Mouse (Mus musculus): ENCODE measurements around the gene Calu. TPM values are rescaled to one million over a fixed set of nuclear protein-coding genes. Genes with fewer than 3 reads are reported as not detected.
A peak's percentile ranks its signal among the peaks of the same experiment; 100 is the strongest.
"Not testable (repeated sequence)": the region's sequence is repeated elsewhere in the genome, so short reads cannot be mapped to it uniquely, and the experiment has no call there.

Calu gene
- polyA plus RNA-seq, 1 experiment from 2014 or later, result 378 TPM

DNA sequence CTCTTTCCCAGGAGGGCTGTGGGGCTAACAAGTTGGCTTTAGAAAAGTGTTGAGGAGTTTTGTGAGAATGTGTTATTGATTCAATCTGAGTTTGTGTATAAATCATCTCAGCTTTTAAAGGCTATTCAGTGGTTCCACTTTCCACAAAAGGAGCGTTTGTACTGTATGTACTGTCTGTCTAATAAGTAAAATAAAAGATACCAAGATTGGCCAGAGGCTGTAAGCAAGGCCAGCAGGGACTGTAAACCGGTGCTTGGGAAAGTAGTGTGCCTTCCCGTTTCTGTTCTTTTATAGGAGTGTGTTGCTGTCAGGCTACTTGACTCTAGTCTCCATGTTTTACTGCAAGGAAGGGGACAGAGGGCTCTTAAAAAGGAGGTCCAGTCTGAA lies 15.3 kb downstream of the Calu start:
- no peak overlapping the region for H3K4me3 ChIP-seq
- H3K27me3 ChIP-seq, result no peaks in the 10 kb centered on the region
- ATAC-seq (ENCODE audit: insufficient number of reproducible peaks, insufficient read depth, low FRiP score, low TSS enrichment, low read depth), result no peak
- H3K9me3 ChIP-seq, result no peaks in the 10 kb centered on the region
- H3K4me1 ChIP-seq, result peaks cover 25% of the 10 kb centered on the region
- H3K4me2 ChIP-seq, result no peak overlapping the region
- H3K9ac ChIP-seq, result no peak overlapping the region
- peaks cover 54% of the 10 kb centered on the region for H3K36me3 ChIP-seq
- H3K27ac ChIP-seq, result peak overlapping the region; percentile 24; the same call in 1 of the 2 replicates
- WGBS, result 65% methylated on average over 3 of the region's 3 CpGs

DNA sequence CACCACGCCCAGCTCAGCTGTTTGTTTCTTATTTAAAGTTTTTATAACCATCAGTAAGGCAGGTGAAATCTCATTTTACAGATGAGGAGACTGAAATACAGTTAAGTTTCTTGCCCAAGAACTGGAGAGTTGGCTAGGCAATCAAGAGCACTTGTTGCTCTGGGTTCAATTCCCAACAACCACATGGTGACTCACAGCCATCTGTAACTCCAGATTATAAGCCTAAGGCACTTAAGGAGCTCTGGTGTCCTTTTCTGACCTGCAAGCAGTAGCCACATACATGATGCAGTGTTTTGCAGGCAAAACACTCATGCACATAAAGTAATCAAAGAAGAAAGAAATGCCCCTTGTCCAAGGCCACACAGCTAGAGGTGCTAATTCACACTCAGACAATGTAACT lies 17.4 kb downstream of the Calu start:
- Histone ChIP-seq H3K27me3 (no peaks in the 10 kb centered on the region), H3K9me3 (no peaks in the 10 kb centered on the region), H3K4me1 (peaks cover 21% of the 10 kb centered on the region), H3K36me3 (peaks cover 55% of the 10 kb centered on the region), H3K9ac (no peak overlapping the region), H3K27ac (no peak overlapping the region), H3K4me2 (no peak overlapping the region), H3K4me3 (no peak overlapping the region)
- no peak for ATAC-seq (ENCODE audit: insufficient number of reproducible peaks, insufficient read depth, low FRiP score, low TSS enrichment, low read depth)
- 97% methylated on average over 1 of the region's 1 CpGs for WGBS

DNA sequence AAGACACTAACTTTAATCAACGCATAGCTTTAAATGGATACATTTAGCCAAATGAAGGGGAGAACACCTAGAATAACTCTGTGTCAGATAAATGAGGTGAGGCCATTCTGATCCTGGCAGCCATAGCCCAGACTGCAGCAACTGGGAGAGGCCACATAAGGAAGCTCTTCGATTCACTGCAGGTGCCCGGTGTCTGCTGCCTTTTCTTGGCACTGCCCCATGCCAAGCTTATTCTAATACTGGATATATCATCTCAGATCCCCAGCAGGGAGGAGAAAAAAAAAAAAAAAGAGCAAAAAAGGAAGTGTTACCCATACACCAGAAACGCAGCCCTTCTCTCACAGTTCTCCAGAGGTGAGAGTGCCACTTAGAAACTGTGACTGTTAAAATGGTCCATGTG lies 29.5 kb downstream of the Calu start:
- 91% methylated on average over 4 of the region's 4 CpGs for WGBS
- H3K36me3 ChIP-seq, result peaks cover 75% of the 10 kb centered on the region
- no peaks in the 10 kb centered on the region for H3K4me1 ChIP-seq
- H3K4me2 ChIP-seq, result no peak overlapping the region
- ATAC-seq (ENCODE audit: insufficient number of reproducible peaks, insufficient read depth, low FRiP score, low TSS enrichment, low read depth), result no peak
- no peak overlapping the region for H3K4me3 ChIP-seq
- H3K9me3 ChIP-seq, result no peaks in the 10 kb centered on the region
- no peak overlapping the region for H3K27ac ChIP-seq
- no peaks in the 10 kb centered on the region for H3K27me3 ChIP-seq
- H3K9ac ChIP-seq, result no peak overlapping the region

DNA sequence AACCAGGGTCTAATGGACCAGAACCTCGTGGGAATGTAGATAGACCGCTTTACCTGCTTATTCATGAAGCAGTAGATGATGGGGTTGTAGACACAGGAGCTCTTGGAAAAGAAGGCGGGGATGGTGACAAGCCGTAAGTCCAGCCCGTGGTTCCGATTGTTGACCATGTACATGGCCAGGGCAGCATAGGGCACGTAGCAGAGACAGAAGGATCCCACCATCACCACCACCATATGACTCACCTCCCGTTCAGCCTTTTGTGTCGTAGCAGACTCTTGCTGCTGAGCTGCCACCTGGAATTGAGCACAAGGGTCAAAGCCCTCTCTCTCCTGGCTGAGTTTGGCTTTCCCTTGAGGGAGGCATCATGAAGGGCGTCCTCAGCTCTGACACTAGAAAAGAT lies 30.8 kb downstream of the Calu start:
- Histone ChIP-seq H3K4me2 (no peak overlapping the region), H3K36me3 (peaks cover 62% of the 10 kb centered on the region), H3K27ac (no peak overlapping the region), H3K27me3 (no peaks in the 10 kb centered on the region), H3K9ac (no peak overlapping the region), H3K9me3 (no peaks in the 10 kb centered on the region), H3K4me3 (no peak overlapping the region), H3K4me1 (no peaks in the 10 kb centered on the region)
- WGBS, result 96% methylated on average over 10 of the region's 10 CpGs
- ATAC-seq (ENCODE audit: insufficient number of reproducible peaks, insufficient read depth, low FRiP score, low TSS enrichment, low read depth), result no peak

DNA sequence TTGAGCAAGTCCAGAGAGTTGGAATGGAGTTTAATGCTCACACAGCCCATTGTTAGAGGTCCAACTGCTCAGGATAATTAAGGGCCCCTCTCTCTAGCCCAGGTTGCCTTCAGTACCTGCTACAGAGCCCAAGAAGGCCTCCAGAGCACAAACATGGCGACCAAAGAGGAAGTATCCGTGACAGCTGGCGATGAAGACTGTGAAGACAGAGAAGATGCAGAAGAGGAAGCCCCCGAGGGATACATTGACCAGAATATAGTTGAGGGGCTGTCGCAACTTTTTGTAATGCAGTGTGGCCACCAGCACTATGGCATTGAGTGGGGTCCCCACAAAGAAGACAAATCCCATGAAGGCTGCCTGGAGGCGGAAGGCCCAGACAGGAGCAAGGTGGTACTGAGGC lies 32.1 kb downstream of the Calu start:
- Histone ChIP-seq H3K27me3 (no peaks in the 10 kb centered on the region), H3K36me3 (peaks cover 50% of the 10 kb centered on the region), H3K9me3 (no peaks in the 10 kb centered on the region), H3K4me1 (no peaks in the 10 kb centered on the region), H3K4me3 (no peak overlapping the region), H3K9ac (no peak overlapping the region), H3K27ac (no peak overlapping the region), H3K4me2 (no peak overlapping the region)
- 97% methylated on average over 6 of the region's 6 CpGs for WGBS
- ATAC-seq (ENCODE audit: insufficient number of reproducible peaks, insufficient read depth, low FRiP score, low TSS enrichment, low read depth), result no peak

DNA sequence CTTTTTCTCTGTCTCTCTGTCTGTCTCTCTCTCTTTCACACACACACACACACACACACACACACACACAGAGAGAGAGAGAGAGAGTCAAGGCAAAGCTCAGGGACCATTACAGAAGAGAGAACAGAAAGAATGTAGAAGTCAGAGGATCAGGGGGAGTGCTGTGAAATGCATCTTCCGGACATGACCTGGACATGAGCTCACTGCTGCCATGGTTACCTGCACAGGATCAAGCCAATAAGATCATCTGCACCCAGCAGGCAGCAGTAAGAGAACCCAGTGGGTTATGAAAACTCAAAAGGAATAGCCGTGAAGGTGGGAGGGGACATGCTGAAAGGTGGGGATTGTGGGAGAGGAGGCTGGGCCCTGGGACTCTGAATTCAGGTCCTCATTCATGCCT lies 34.6 kb downstream of the Calu start:
- Histone ChIP-seq H3K4me1 (peaks cover 12% of the 10 kb centered on the region), H3K4me2 (no peak overlapping the region), H3K9ac (no peak overlapping the region), H3K27ac (no peak overlapping the region), H3K9me3 (no peaks in the 10 kb centered on the region), H3K36me3 (peaks cover 25% of the 10 kb centered on the region), H3K27me3 (no peaks in the 10 kb centered on the region), H3K4me3 (no peak overlapping the region)
- 41% methylated on average over 2 of the region's 2 CpGs for WGBS
- no peak for ATAC-seq (ENCODE audit: insufficient number of reproducible peaks, insufficient read depth, low FRiP score, low TSS enrichment, low read depth)

DNA sequence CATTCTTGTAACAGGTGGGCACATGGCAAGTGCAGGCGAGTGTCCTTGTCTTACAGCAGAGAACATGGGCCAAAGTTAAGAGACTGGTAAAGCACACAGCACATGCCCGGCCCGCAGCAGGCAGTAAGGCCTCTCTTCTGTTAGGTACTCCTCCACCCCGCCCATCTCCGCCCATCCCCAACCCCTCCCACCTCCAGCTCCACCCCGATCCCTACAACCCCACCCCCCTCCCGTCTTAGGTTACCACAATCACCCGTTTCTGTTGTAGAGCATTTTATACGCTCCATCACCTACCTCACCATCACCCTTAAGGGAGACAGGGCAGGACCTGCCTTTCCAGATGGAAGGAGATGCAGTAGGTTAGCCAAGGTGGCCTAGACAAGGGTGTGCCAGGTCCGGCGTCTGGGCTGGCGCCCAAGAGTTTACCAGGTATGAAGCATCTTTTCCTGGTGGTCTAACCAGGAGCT lies 40.2 kb downstream of the Calu start, which contains the start of gene Opn1sw:
Opn1sw (minus strand) TSS at position 417 of the 467 bp plus-strand sequence.
- peak within 1 kb of the TSS; percentile 42 for H3K4me3 ChIP-seq
- peaks cover 29% of the 10 kb centered on the region for H3K4me1 ChIP-seq
- H3K4me2 ChIP-seq, result peak within 1 kb of the TSS; percentile 58
- peak within 1 kb of the TSS; percentile 47; the same call in 1 of the 2 replicates for H3K9ac ChIP-seq
- H3K27me3 ChIP-seq, result 0 out of 2 replicates have a peak, but pooled peaks cover 3% of the 10 kb centered on the region
- 3% methylated on average over 12 of the region's 12 CpGs for WGBS
- H3K9me3 ChIP-seq, result no peaks in the 10 kb centered on the region
- no peaks in the 10 kb centered on the region for H3K36me3 ChIP-seq
- peak; percentile 56 for ATAC-seq (ENCODE audit: insufficient number of reproducible peaks, insufficient read depth, low FRiP score, low TSS enrichment, low read depth)
- peak within 1 kb of the TSS; percentile 66 for H3K27ac ChIP-seq

DNA sequence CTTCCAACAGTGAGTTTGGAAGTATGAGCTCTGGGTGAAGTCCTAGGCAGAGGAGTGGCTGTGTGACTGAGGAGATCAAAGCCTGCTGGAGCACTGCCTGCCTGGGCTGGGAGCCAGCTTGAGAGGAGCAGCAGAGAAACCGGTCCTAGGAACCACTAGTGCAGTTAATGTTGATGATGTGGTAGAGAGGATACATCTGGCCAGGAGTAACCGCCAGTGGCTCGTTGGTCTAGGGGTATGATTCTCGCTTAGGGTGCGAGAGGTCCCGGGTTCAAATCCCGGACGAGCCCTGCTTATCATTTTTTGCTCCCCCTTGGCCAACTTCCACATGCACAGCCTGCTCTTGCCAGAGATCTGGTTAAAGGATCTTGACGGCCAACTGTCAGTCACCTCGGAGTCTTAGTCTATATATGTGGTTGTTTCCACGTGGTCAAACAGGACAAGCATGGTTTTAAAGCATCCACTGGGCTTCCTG lies 40.8 kb downstream of the Calu start:
- H3K27ac ChIP-seq, result peak overlapping the region; percentile 66
- 0 out of 2 replicates have a peak, but pooled peaks cover 4% of the 10 kb centered on the region for H3K27me3 ChIP-seq
- no peaks in the 10 kb centered on the region for H3K9me3 ChIP-seq
- peak overlapping the region; percentile 58 for H3K4me2 ChIP-seq
- H3K4me3 ChIP-seq, result peak overlapping the region; percentile 42
- no peaks in the 10 kb centered on the region for H3K36me3 ChIP-seq
- 11% methylated on average over 11 of the region's 11 CpGs for WGBS
- peak; percentile 91 for ATAC-seq (ENCODE audit: insufficient number of reproducible peaks, insufficient read depth, low FRiP score, low TSS enrichment, low read depth)
- peak overlapping the region; percentile 47; the same call in 1 of the 2 replicates for H3K9ac ChIP-seq
- peaks cover 29% of the 10 kb centered on the region for H3K4me1 ChIP-seq

DNA sequence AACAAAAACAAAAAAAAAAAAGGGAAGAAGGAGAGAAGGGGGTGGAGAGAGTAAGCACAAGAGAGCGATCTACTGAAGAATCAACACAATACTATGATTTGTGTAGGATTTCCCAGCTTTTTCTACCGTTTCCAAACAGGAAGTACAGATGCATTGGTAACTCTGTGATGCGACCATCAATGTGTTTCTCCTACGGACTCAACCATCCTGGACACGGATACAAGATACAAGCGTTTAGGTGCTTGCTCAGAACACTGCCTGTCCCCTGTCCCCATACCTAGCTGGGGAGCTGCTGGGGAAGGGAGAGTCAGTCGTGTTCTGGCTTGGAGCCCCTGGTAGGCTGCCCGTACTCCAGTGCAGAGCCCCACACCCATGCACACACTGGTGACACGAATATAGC lies 41.6 kb downstream of the Calu start:
- Histone ChIP-seq H3K36me3 (no peaks in the 10 kb centered on the region), H3K27ac (no peak overlapping the region), H3K9ac (no peak overlapping the region), H3K4me2 (no peak overlapping the region), H3K4me3 (no peak overlapping the region), H3K4me1 (peaks cover 29% of the 10 kb centered on the region), H3K9me3 (no peaks in the 10 kb centered on the region), H3K27me3 (peaks cover 12% of the 10 kb centered on the region)
- 48% methylated on average over 9 of the region's 9 CpGs for WGBS
- no peak for ATAC-seq (ENCODE audit: insufficient number of reproducible peaks, insufficient read depth, low FRiP score, low TSS enrichment, low read depth)

DNA sequence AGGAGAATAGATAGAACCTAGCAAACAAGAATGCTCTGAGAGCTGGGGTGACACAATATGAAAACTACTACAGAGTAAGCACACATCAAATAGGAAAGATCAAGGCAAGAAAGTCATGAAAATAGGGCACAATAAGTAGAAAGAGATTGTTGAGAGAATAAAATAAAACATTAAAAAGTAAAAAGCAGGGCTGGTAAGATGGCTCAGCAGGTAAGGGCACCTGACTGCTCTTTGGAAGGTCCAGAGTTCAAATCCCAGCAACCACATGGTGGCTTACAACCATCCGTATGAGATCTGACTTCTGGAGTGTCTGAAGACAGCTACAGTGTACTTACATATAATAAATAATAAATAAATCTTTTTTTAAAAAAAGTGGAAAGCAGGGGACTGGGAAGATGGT lies 42.6 kb downstream of the Calu start:
- peaks cover 30% of the 10 kb centered on the region for H3K4me1 ChIP-seq
- H3K4me2 ChIP-seq; ATAC-seq (ENCODE audit: insufficient number of reproducible peaks, insufficient read depth, low FRiP score, low TSS enrichment, low read depth); H3K27ac ChIP-seq; H3K36me3 ChIP-seq; H3K4me3 ChIP-seq; H3K9me3 ChIP-seq; H3K9ac ChIP-seq: not testable (repeated sequence)
- 94% methylated on average over 1 of the region's 1 CpGs for WGBS
- H3K27me3 ChIP-seq, result peaks cover 23% of the 10 kb centered on the region

DNA sequence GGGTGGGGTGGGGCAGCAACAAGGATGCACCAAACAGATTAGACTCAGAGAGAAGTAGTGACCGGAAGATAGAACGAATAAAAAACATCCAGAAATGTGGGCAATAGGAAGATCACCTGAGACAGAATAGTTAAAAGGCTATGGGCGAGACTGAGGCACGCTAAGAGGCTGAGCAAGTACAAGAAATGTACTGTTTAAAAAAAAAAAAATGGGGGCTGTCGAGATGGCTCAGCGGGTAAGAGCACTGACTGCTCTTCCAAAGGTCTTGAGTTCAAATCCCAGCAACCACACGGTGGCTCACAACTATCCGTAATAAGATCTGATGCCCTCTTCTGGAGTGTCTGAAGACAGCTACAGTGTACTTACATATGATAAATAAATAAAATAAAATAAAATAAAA lies 43.4 kb downstream of the Calu start:
- not testable (repeated sequence) for H3K4me2 ChIP-seq; H3K4me3 ChIP-seq; H3K36me3 ChIP-seq; ATAC-seq (ENCODE audit: insufficient number of reproducible peaks, insufficient read depth, low FRiP score, low TSS enrichment, low read depth); H3K9me3 ChIP-seq; H3K9ac ChIP-seq; H3K27ac ChIP-seq
- 73% methylated on average over 8 of the region's 8 CpGs for WGBS
- peaks cover 32% of the 10 kb centered on the region for H3K4me1 ChIP-seq
- H3K27me3 ChIP-seq, result peaks cover 24% of the 10 kb centered on the region

DNA sequence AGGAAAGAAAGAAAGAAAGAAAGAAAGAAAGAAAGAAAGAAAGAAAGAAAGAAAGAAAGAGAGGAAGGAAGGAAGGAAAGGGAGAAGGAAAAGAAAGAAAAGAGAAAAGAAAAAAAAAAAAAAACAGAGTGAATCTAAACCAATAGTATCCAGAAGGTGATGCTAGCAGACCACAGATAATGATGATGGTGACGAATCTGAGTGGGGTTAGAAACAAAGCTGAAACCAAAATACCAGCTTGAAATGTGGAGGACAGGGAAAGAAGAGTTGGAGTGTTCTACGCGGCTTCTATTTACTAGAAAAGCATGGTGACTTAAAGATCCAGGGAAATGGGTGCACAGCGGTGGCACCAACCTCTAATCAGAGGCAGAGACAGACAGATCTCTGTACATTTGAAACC lies 43.9 kb downstream of the Calu start:
- H3K4me1 ChIP-seq, result peaks cover 26% of the 10 kb centered on the region
- H3K4me3 ChIP-seq, result no peak overlapping the region
- H3K4me2 ChIP-seq, result no peak overlapping the region
- no peak overlapping the region for H3K27ac ChIP-seq
- no peak overlapping the region for H3K9ac ChIP-seq
- 61% methylated on average over 4 of the region's 4 CpGs for WGBS
- no peak for ATAC-seq (ENCODE audit: insufficient number of reproducible peaks, insufficient read depth, low FRiP score, low TSS enrichment, low read depth)
- H3K9me3 ChIP-seq, result no peaks in the 10 kb centered on the region
- no peaks in the 10 kb centered on the region for H3K36me3 ChIP-seq
- H3K27me3 ChIP-seq, result peaks cover 24% of the 10 kb centered on the region

Measured in embryonic facial prominence, embryonic 13.5 days (tissue).